Mouse (Mus musculus) ES-Bruce4 (cell line): ENCODE measurements around the gene Cxcl1.

Source experiments
- CTCF ChIP-seq: IDR thresholded peaks from one replicate; pipeline ENCODE4 v1.8.1; 2011; ENCODE audit warnings: low read depth, low read length
- EP300 ChIP-seq: IDR thresholded peaks from 2 replicates; pipeline ENCODE4 v1.6.1; 2011; ENCODE audit warnings: low read depth, low read length; ENCODE audit not compliant: insufficient read depth
- POLR2A ChIP-seq: IDR thresholded peaks from one replicate; pipeline ENCODE4 v1.8.1; 2011; ENCODE audit warnings: low read length; ENCODE audit not compliant: insufficient read depth

DNA sequence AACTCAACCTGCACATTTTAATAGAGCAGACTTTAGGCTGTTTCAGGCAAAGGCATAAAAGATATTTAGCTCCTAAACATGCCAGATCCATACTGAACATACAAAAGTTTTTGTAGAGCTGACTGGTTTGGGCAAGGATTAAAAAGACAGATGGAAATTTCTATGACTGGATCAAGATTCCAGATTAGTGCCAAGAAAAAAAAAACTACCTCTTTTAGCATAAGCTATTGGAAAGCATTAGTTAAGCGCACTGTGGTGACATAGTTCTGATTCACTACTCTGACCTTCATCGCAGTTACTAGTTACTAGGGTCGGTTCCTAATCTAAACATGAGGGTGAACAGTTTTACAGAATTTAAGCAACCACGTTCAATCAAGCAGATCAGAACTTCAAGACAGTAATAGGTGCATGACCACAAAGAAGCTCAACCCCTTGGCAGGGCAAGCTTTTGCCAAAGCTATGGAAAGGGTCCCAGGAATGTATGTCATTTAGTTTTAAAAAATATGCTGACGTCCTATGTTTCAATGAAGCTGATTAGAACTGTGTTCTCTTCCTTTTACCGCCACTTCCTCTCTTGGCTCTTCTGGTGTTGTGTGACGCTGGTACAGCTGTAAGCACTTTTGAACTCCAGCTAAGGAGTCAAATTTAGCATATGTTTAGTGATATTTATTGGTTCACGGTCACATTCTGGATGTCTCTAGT is 14.4 kb upstream of the Cxcl1 start:
- TF ChIP-seq POLR2A (no peak), CTCF (no peak), EP300 (no peak)
